Mouse (Mus musculus) bone marrow macrophage, adult 2 months (primary cell): ENCODE measurements at regions not wholly inside any gene's neighbourhood (a gene's known extent, or its start where the extent isn't known, plus 50 kb on each side); places are given as distances from the start of the nearest gene placed in this dataset.
"Not testable (repeated sequence)": the region's sequence is repeated elsewhere in the genome, so short reads cannot be mapped to it uniquely, and the experiment has no call there.

ENCODE experiments used
- H3K27ac ChIP-seq: 2 replicates; pipeline ENCODE4 v1.5.1; 2012; ENCODE audit warnings: low read depth, low read length; ENCODE audit not compliant: insufficient read depth
- H3K4me1 ChIP-seq: 2 replicates; pipeline ENCODE4 v1.6.1; 2012; ENCODE audit warnings: low read length; ENCODE audit not compliant: control insufficient read depth, insufficient read depth
- H3K4me3 ChIP-seq: 2 replicates; pipeline ENCODE4 v1.5.1; 2012; ENCODE audit warnings: mild to moderate bottlenecking, low read length, moderate library complexity; ENCODE audit not compliant: insufficient read depth
- CTCF ChIP-seq: IDR thresholded peaks from 2 replicates; pipeline ENCODE4 v1.5.1; 2012; ENCODE audit warnings: low read depth, mild to moderate bottlenecking, low read length, moderate library complexity
- POLR2A ChIP-seq: IDR thresholded peaks from 2 replicates; pipeline ENCODE4 v1.6.1; 2012; ENCODE audit warnings: mild to moderate bottlenecking, low read depth, low read length, borderline replicate concordance

DNA sequence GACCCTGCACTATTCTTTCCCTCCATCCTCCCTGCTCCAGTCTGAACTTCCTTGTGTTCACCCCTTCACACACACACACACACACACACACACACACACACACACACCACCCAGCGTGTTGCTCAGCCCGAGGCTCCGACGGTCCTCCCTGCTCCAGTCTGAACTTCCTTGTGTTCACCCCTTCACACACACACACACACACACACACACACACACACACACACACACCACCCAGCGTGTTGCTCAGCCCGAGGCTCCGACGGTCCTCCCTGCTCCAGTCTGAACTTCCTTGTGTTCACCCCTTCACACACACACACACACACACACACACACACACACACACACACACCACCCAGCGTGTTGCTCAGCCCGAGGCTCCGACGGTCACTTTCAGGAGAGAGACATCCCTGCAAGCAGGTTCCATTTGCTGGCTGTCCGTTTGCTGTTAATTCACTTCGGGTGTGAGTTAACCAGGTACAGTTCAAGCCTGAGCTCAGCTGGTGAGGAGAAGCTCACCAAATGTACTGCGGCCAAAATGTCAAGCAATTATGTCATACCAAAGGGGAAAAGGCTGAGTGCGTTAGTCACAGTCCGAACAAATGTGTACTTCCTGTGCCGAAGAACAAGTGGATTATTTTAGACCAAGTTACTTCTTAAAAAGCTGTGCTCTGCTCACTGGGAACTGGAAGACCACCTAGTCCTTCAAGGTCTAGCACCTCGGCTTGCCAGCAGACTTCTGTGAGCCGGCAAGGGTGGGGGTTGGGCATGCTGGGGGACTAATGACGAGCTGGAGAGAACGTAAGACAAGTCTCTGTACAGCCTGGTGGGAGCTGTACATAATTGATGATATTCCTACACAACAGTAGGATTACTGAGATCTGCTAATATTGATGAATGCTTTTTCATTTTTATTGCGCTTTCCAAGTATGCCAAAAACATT, 52.0 kb upstream of the Wwc2 start:
- H3K4me3 ChIP-seq: 0 out of 2 replicates have a peak overlapping the region, but pooled peaks have one; percentile 11
- H3K4me1 ChIP-seq, H3K27ac ChIP-seq: not testable (repeated sequence)

DNA sequence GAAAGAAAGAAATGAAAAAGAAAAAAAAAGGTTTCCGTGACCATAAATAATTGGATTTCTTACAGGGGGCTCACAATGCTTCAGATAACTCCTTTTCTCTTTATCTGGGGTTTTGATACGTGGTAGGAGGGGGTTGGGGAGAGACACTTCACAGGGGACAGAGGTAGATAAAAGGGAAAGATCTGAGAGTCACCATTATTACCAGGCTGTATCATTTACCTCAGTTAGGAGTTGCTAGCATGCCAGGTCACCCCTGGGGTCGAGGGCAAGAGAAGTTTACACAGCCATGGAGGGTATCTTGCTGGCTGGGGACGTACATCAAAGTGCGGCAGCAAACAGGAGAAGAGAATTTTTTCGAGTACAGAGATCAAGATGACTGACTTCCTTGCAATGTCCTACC, 51.5 kb upstream of the Dctd start:
- no peak overlapping the region for H3K4me3 ChIP-seq
- no peak overlapping the region for H3K27ac ChIP-seq
- H3K4me1 ChIP-seq: no peaks in the 10 kb centered on the region
- TF ChIP-seq POLR2A (no peak), CTCF (no peak)
